Mouse (Mus musculus) limb, embryonic 11.5 days (tissue): ENCODE measurements around the gene Olfr850. TPM values are rescaled to one million over a fixed set of nuclear protein-coding genes. Genes with fewer than 3 reads are reported as not detected.

Experiments
- ATAC-seq: fragments of 200-750 bp; cut with Nextera tagmentation; 2 replicates; pipeline ENCODE4 v1.8.0; 2017; ENCODE audit warnings: low read depth; ENCODE audit not compliant: insufficient number of reproducible peaks, low FRiP score, low TSS enrichment
- DNase-seq: peaks from one replicate; pipeline ENCODE4 v3.0.0-alpha.2; 2015; ENCODE audit warnings: low spot score
- H3K27ac ChIP-seq: fragments of 300-500 bp; sonication (generic); replicated peaks from 2 replicates; pipeline ENCODE4 v1.5.1; 2014; ENCODE audit warnings: low read depth, mild to moderate bottlenecking, low read length
- H3K27me3 ChIP-seq: fragments of 300-500 bp; sonication (generic); 2 replicates; pipeline ENCODE4 v1.6.1; 2014; ENCODE audit warnings: mild to moderate bottlenecking, low read length, mixed read lengths; ENCODE audit not compliant: control insufficient read depth, insufficient read depth
- H3K36me3 ChIP-seq: fragments of 300-500 bp; sonication (generic); 2 replicates; pipeline ENCODE4 v1.6.1; 2014; ENCODE audit warnings: mild to moderate bottlenecking, low read length, moderate library complexity, mixed read lengths; ENCODE audit not compliant: control insufficient read depth, insufficient read depth
- H3K4me1 ChIP-seq: fragments of 300-500 bp; sonication (generic); 2 replicates; pipeline ENCODE4 v1.6.1; 2014; ENCODE audit warnings: low read length, mixed read lengths; ENCODE audit not compliant: control insufficient read depth, insufficient read depth
- H3K4me2 ChIP-seq: fragments of 300-500 bp; sonication (generic); 2 replicates; pipeline ENCODE4 v1.6.1; 2014; ENCODE audit warnings: low read depth, mild to moderate bottlenecking, moderate library complexity; ENCODE audit not compliant: severe bottlenecking
- H3K4me3 ChIP-seq: fragments of 300-500 bp; sonication (generic); 2 replicates; pipeline ENCODE4 v1.5.1; 2014; ENCODE audit warnings: low read depth, low read length
- H3K9ac ChIP-seq: fragments of 300-500 bp; sonication (generic); 2 replicates; pipeline ENCODE4 v1.6.1; 2014; ENCODE audit warnings: mild to moderate bottlenecking, low read length
- H3K9me3 ChIP-seq: fragments of 300-500 bp; sonication (generic); 2 replicates; pipeline ENCODE4 v1.6.1; 2016; ENCODE audit warnings: low read length; ENCODE audit not compliant: control insufficient read depth
- WGBS: fragments of 180-500 bp; shearing (Covaris S2); extraction: QIAGEN DNeasy Blood & Tissue Kit; methylation state at CpG from one replicate; pipeline ENCODE4 v1.1.7; 2014; 5-methylcytosine and 5-hydroxymethylcytosine counted together
- polyA plus RNA-seq: library from polyadenylated mRNA; unstranded; fragments of >200 nt; fragmentation: Nextera tagmentation; extraction: Ambion mirVana; gene quantifications from 2 replicates; pipeline ENCODE4 v1.2.1, GENCODE M21; 2014

Olfr850 gene
- polyA plus RNA-seq = not detected in 2 replicates

DNA sequence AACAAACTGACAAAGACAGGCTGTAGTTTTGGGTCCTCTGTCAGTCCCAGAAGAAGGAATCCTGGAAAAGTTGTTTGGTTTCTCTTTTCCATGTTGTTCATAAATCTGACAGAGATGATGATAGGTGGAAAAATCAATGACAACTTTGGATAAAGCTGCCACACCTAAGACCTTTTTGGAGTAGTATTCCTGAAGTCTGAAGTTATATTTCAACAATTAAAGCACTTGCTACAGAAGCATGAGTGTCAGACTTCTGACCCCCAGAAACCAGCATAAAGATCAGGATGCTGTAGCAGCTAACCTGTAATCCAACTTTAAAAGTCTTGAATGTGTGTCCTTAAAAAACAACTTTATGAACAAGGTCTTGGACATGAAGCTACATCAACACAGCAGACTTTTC, at the start of gene Olfr850:
Gene Olfr850, minus strand, starts transcription at position 101 of the 400 bp plus-strand sequence.
- Histone ChIP-seq H3K9me3 (no peaks in the 10 kb centered on the region), H3K27ac (no peak within 1 kb of the TSS)
- no peak for DNase-seq

DNA sequence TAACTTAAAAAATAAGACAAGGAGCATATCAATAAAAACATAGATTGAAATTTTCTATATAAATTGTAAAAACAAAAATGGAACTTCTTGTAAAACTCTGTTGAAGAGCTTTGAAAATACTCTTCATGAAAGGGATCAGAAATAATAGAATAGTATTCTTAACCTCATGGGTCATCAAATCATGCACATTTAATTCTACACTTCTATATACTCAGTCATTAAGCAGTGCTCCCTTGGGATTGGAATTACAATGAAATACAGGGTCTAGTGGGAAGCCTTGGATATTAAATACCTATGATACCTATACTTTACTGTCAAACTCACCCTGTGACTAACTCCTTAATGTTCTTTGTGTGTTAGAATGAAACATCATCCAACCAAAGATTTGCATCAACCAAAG, 14.9 kb upstream of the Olfr850 start, which contains the start of gene Olfr851:
Gene Olfr851, plus strand, starts transcription at position 301 of the 400 bp plus-strand sequence.
- H3K27me3 ChIP-seq = no peaks in the 10 kb centered on the region
- no peak within 1 kb of the TSS for H3K27ac ChIP-seq
- no peak for ATAC-seq
- H3K4me3 ChIP-seq = no peak within 1 kb of the TSS
- DNase-seq = no peak
- no peaks in the 10 kb centered on the region for H3K4me1 ChIP-seq
- no peak within 1 kb of the TSS for H3K4me2 ChIP-seq
- H3K36me3 ChIP-seq = no peaks in the 10 kb centered on the region
- 0 out of 2 replicates have a peak, but pooled peaks cover 4% of the 10 kb centered on the region for H3K9me3 ChIP-seq
- no peak within 1 kb of the TSS for H3K9ac ChIP-seq

More for the DNA sequence above, at the start of gene Olfr850:
- Histone ChIP-seq H3K36me3 (no peaks in the 10 kb centered on the region), H3K27me3 (no peaks in the 10 kb centered on the region), H3K9ac (no peak within 1 kb of the TSS), H3K4me3 (no peak within 1 kb of the TSS), H3K4me2 (no peak within 1 kb of the TSS), H3K4me1 (no peaks in the 10 kb centered on the region)
- ATAC-seq = no peak

- Histone ChIP-seq H3K4me1 (no peaks in the 10 kb centered on the region), H3K36me3 (no peaks in the 10 kb centered on the region), H3K27me3 (no peaks in the 10 kb centered on the region), H3K4me3 (no peak within 1 kb of the TSS), H3K9ac (no peak within 1 kb of the TSS), H3K4me2 (no peak within 1 kb of the TSS), H3K9me3 (peaks cover 3% of the 10 kb centered on the region; the same call in 1 of the 2 replicates), H3K27ac (no peak within 1 kb of the TSS)
- no peak for ATAC-seq
- no peak for DNase-seq
- WGBS = 89% methylated on average over 2 of the region's 2 CpGs
Measured at GRCm38 (mm10) chr9:19439966-19440365, 38.1 kb downstream of the Olfr850 start, which contains the start of gene Olfr849. Olfr849 (plus strand) TSS chr9:19440266.

Other genes with a start within 250 kb of the Olfr850 start
- gene Olfr843, start 226.3 kb downstream of the Olfr850 start, polyA plus RNA-seq = not detected in 2 replicates
- gene Olfr844, start 161.9 kb downstream of the Olfr850 start, polyA plus RNA-seq = not detected in 2 replicates
- not detected in 2 replicates for gene Olfr845, start 141.8 kb downstream of the Olfr850 start, polyA plus RNA-seq
- gene Olfr846, start 114.2 kb downstream of the Olfr850 start, polyA plus RNA-seq = not detected in 2 replicates
- gene Olfr847, start 99.6 kb downstream of the Olfr850 start, polyA plus RNA-seq = not detected in 2 replicates
- not detected in 2 replicates for gene Olfr849, start 38.0 kb downstream of the Olfr850 start, polyA plus RNA-seq
- gene Olfr851, start 15.0 kb upstream of the Olfr850 start, polyA plus RNA-seq = not detected in 2 replicates
- gene Olfr853, start 62.8 kb upstream of the Olfr850 start, polyA plus RNA-seq = not detected in 2 replicates
- not detected in 2 replicates for gene Olfr854, start 89.1 kb upstream of the Olfr850 start, polyA plus RNA-seq
- not detected in 2 replicates for gene Olfr855, start 104.4 kb upstream of the Olfr850 start, polyA plus RNA-seq
- gene Zfp317, start 143.9 kb upstream of the Olfr850 start, polyA plus RNA-seq = 36.4 and 39.2 TPM in 2 replicates
- gene Olfr857, start 231.2 kb upstream of the Olfr850 start, polyA plus RNA-seq = not detected in 2 replicates